Mouse (Mus musculus): Measurements from ENCODE around the gene Ctcf. TPM values are rescaled to one million over a fixed set of nuclear protein-coding genes. Genes with fewer than 3 reads are reported as not detected.

Ctcf gene
- polyA plus RNA-seq, 1 experiment from 2014 or later = 80.9 TPM

DNA sequence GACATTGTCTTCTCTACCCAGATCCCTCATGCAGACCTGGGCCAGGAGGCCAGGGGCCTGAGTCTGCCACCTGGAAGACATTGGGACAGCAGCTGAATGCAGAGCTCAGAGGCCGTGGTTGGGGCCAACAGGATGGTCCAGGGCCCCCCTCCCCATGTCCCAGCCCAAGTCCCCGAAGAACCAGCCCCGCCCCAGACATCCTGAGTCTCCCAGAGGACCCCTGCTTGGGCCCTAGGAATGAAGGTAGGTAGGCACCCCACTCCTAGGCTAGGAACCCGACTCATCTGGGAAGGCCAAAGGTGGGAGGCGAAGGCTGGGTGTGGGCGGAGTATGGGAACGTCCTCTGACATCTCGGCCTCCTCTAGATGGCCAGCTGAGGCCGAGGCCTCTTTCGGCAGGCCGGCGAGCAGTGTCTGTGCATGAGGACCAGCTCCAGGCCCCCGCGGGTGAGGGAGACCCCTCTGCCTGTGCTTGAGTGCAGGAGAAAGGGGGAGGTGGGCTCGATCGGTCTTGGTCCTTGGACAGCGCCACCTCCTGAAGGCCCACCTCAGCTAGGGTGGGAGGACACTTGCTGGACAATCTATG is 60.9 kb downstream of the Ctcf start:
- ATAC-seq (ENCODE audit: low read depth) = no peak
- H3K4me3 ChIP-seq (ENCODE audit: low read depth, low read length) = no peak overlapping the region
- H3K4me2 ChIP-seq (ENCODE audit: low read depth, low read length) = no peak overlapping the region
- 93% methylated on average over 13 of the region's 17 CpGs for WGBS
- DNase-seq (ENCODE audit: low spot score) = no peak
- H3K27ac ChIP-seq (replicated peaks; ENCODE audit: low read depth, low read length) = no peak overlapping the region
- H3K9ac ChIP-seq (ENCODE audit: low read depth, low read length) = no peak overlapping the region
- H3K9me3 ChIP-seq (ENCODE audit: control insufficient read depth, low read length) = peaks cover 7% of the 10 kb centered on the region; the same call in 1 of the 2 replicates
- peaks cover 15% of the 10 kb centered on the region for H3K4me1 ChIP-seq (ENCODE audit: control insufficient read depth, insufficient read depth, low read length)
- 0 out of 2 replicates have a peak, but pooled peaks cover 4% of the 10 kb centered on the region for H3K27me3 ChIP-seq (replicated peaks; ENCODE audit: control insufficient read depth, insufficient read depth, low read length)
- H3K36me3 ChIP-seq (ENCODE audit: control insufficient read depth, insufficient read depth, low read length) = peaks cover 22% of the 10 kb centered on the region

DNA sequence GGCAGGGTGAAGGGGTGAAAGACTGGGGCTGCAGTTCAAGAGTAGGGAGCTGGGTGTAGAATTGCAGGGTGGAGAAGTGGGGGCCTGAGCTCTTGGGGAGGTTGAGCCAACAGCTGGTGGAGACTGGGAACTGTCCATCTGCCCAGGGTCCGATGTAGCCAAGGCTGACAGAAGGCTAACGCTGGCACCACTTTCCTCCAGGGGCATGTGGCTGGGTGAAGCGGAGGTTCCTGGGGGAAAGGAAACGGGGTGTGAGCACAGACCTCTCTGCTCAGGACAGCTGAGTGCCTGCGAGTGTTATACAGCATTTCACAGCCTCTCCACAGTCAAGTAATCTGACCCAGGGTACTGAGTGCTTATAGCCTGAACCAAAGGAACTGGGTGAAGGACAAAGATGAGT is 62.4 kb downstream of the Ctcf start:
- H3K4me2 ChIP-seq (ENCODE audit: low read depth, low read length) = no peak overlapping the region
- ATAC-seq (ENCODE audit: low read depth) (no peak), DNase-seq (ENCODE audit: low spot score) (no peak)
- H3K9ac ChIP-seq (ENCODE audit: low read depth, low read length) = no peak overlapping the region
- no peak overlapping the region for H3K27ac ChIP-seq (replicated peaks; ENCODE audit: low read depth, low read length)
- peaks cover 14% of the 10 kb centered on the region for H3K4me1 ChIP-seq (ENCODE audit: control insufficient read depth, insufficient read depth, low read length)
- H3K9me3 ChIP-seq (ENCODE audit: control insufficient read depth, low read length) = no peaks in the 10 kb centered on the region
- WGBS = 92% methylated on average over 5 of the region's 5 CpGs
- H3K27me3 ChIP-seq (replicated peaks; ENCODE audit: control insufficient read depth, insufficient read depth, low read length) = 0 out of 2 replicates have a peak, but pooled peaks cover 4% of the 10 kb centered on the region
- H3K36me3 ChIP-seq (ENCODE audit: control insufficient read depth, insufficient read depth, low read length) = peaks cover 32% of the 10 kb centered on the region
- H3K4me3 ChIP-seq (ENCODE audit: low read depth, low read length) = no peak overlapping the region

- Histone ChIP-seq H3K4me3 (ENCODE audit: low read depth, low read length) (peak overlapping the region; percentile 74), H3K27me3 (replicated peaks; ENCODE audit: control insufficient read depth, insufficient read depth, low read length) (no peaks in the 10 kb centered on the region), H3K9ac (ENCODE audit: low read depth, low read length) (peak overlapping the region; percentile 67), H3K4me2 (ENCODE audit: low read depth, low read length) (peak overlapping the region; percentile 67), H3K27ac (replicated peaks; ENCODE audit: low read depth, low read length) (no peak overlapping the region), H3K36me3 (ENCODE audit: control insufficient read depth, insufficient read depth, low read length) (peaks cover 41% of the 10 kb centered on the region), H3K9me3 (ENCODE audit: control insufficient read depth, low read length) (no peaks in the 10 kb centered on the region), H3K4me1 (ENCODE audit: control insufficient read depth, insufficient read depth, low read length) (peaks cover 6% of the 10 kb centered on the region; the same call in 1 of the 2 replicates)
- ATAC-seq (ENCODE audit: low read depth) = no peak
- 87% methylated on average over 11 of the region's 11 CpGs for WGBS
- no peak for DNase-seq (ENCODE audit: low spot score)
Measured at GRCm38 (mm10) chr8:105699488-105700215, 63.3 kb downstream of the Ctcf start.

DNA sequence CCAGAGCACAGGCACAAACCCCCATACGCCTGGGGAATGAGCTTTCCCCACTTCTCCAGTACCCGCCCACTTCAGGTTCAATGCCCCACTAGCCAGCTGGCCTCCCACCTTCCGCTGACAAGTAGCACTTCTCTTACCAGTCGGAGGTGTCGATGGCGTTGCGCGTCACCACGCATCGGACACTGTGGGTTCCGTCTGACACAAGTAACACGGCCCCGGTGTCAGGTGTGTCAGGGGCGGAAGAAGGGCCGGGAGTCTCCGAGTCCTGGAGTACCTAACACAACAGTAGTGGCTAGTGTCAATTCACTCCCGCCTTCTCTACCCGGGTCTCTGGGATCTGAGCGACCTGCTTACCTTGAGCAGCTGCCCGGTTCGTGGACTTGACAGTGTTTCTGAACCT is 64.2 kb downstream of the Ctcf start:
- Histone ChIP-seq H3K4me1 (ENCODE audit: control insufficient read depth, insufficient read depth, low read length) (peaks cover 6% of the 10 kb centered on the region; the same call in 1 of the 2 replicates), H3K36me3 (ENCODE audit: control insufficient read depth, insufficient read depth, low read length) (peaks cover 41% of the 10 kb centered on the region), H3K9ac (ENCODE audit: low read depth, low read length) (peak overlapping the region; percentile 67), H3K4me3 (ENCODE audit: low read depth, low read length) (peak overlapping the region; percentile 74), H3K27me3 (replicated peaks; ENCODE audit: control insufficient read depth, insufficient read depth, low read length) (no peaks in the 10 kb centered on the region), H3K9me3 (ENCODE audit: control insufficient read depth, low read length) (no peaks in the 10 kb centered on the region), H3K27ac (replicated peaks; ENCODE audit: low read depth, low read length) (peak overlapping the region; percentile 93), H3K4me2 (ENCODE audit: low read depth, low read length) (peak overlapping the region; percentile 67)
- DNase-seq (ENCODE audit: low spot score) (no peak), ATAC-seq (ENCODE audit: low read depth) (peak; percentile 35)
- WGBS = under 1% methylated on average over 21 of the region's 21 CpGs

- peaks cover 6% of the 10 kb centered on the region; the same call in 1 of the 2 replicates for H3K4me1 ChIP-seq (ENCODE audit: control insufficient read depth, insufficient read depth, low read length)
- peak within 1 kb of the TSS; percentile 93 for H3K27ac ChIP-seq (replicated peaks; ENCODE audit: low read depth, low read length)
- peak within 1 kb of the TSS; percentile 74 for H3K4me3 ChIP-seq (ENCODE audit: low read depth, low read length)
- peak within 1 kb of the TSS; percentile 67 for H3K9ac ChIP-seq (ENCODE audit: low read depth, low read length)
- no peaks in the 10 kb centered on the region for H3K27me3 ChIP-seq (replicated peaks; ENCODE audit: control insufficient read depth, insufficient read depth, low read length)
- H3K9me3 ChIP-seq (ENCODE audit: control insufficient read depth, low read length) = no peaks in the 10 kb centered on the region
- ATAC-seq (ENCODE audit: low read depth) = peak; percentile 82
- peak within 1 kb of the TSS; percentile 67 for H3K4me2 ChIP-seq (ENCODE audit: low read depth, low read length)
- DNase-seq (ENCODE audit: low spot score) = peak; percentile 96
- 0% methylated on average over 53 of the region's 60 CpGs for WGBS
- peaks cover 41% of the 10 kb centered on the region for H3K36me3 ChIP-seq (ENCODE audit: control insufficient read depth, insufficient read depth, low read length)
Measured at GRCm38 (mm10) chr8:105700966-105701824, 64.8 kb downstream of the Ctcf start, which contains the start of the genes Acd and Pard6a. Gene Acd, minus strand, starts transcription at chr8:105701102. Gene Pard6a, plus strand, starts transcription at chr8:105701148.

- Histone ChIP-seq H3K27ac (replicated peaks; ENCODE audit: low read depth, low read length) (peak overlapping the region; percentile 93), H3K9me3 (ENCODE audit: control insufficient read depth, low read length) (no peaks in the 10 kb centered on the region), H3K9ac (ENCODE audit: low read depth, low read length) (peak overlapping the region; percentile 67), H3K4me2 (ENCODE audit: low read depth, low read length) (peak overlapping the region; percentile 67), H3K4me3 (ENCODE audit: low read depth, low read length) (peak overlapping the region; percentile 74), H3K4me1 (ENCODE audit: control insufficient read depth, insufficient read depth, low read length) (peaks cover 11% of the 10 kb centered on the region), H3K36me3 (ENCODE audit: control insufficient read depth, insufficient read depth, low read length) (peaks cover 36% of the 10 kb centered on the region), H3K27me3 (replicated peaks; ENCODE audit: control insufficient read depth, insufficient read depth, low read length) (no peaks in the 10 kb centered on the region)
- WGBS = 43% methylated on average over 18 of the region's 18 CpGs
- DNase-seq (ENCODE audit: low spot score) = no peak
- peak; percentile 4; the same call in 1 of the 2 replicates for ATAC-seq (ENCODE audit: low read depth)
Measured at GRCm38 (mm10) chr8:105702001-105702401, 65.6 kb downstream of the Ctcf start.

- DNase-seq (ENCODE audit: low spot score) = no peak
- WGBS = 95% methylated on average over 23 of the region's 24 CpGs
- Histone ChIP-seq H3K27me3 (replicated peaks; ENCODE audit: control insufficient read depth, insufficient read depth, low read length) (no peaks in the 10 kb centered on the region), H3K4me1 (ENCODE audit: control insufficient read depth, insufficient read depth, low read length) (peaks cover 18% of the 10 kb centered on the region), H3K4me3 (ENCODE audit: low read depth, low read length) (no peak overlapping the region), H3K36me3 (ENCODE audit: control insufficient read depth, insufficient read depth, low read length) (peaks cover 29% of the 10 kb centered on the region), H3K4me2 (ENCODE audit: low read depth, low read length) (no peak overlapping the region), H3K9me3 (ENCODE audit: control insufficient read depth, low read length) (no peaks in the 10 kb centered on the region), H3K27ac (replicated peaks; ENCODE audit: low read depth, low read length) (no peak overlapping the region), H3K9ac (ENCODE audit: low read depth, low read length) (no peak overlapping the region)
- no peak for ATAC-seq (ENCODE audit: low read depth)
Measured at GRCm38 (mm10) chr8:105702731-105703415, 66.5 kb downstream of the Ctcf start.
